Mouse (Mus musculus): ENCODE measurements around the gene Igf2bp2.

The Igf2bp2 gene

GRCm38 (mm10) chr16:22162512-22163455 is at the start of gene Igf2bp2:
Gene Igf2bp2, minus strand, starts transcription at chr16:22163299.
- DNase-seq: peak; percentile 94

DNA sequence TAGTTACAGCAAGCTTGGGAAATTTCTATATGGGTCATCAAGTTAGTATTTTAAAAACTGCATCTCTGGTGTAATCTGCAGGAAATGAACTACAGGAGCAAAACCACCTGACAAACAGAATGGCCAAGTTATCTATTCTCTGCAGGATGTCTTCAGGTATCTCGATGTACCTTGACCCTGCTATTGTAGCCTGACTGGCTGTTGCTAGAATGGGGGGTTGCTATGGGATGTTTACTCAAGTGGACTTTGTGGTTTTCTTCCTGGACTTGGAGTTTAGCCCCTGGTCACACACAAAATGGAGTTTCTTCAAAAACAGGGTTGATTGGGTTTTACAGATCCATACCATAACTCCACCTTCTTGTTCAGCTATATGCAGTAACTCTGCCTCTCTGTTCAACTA is 40.4 kb upstream of the Igf2bp2 start:
- peak; percentile 16 for DNase-seq

GRCm38 (mm10) chr16:22201858-22202257 is 38.8 kb upstream of the Igf2bp2 start:
- DNase-seq: no peak

DNA sequence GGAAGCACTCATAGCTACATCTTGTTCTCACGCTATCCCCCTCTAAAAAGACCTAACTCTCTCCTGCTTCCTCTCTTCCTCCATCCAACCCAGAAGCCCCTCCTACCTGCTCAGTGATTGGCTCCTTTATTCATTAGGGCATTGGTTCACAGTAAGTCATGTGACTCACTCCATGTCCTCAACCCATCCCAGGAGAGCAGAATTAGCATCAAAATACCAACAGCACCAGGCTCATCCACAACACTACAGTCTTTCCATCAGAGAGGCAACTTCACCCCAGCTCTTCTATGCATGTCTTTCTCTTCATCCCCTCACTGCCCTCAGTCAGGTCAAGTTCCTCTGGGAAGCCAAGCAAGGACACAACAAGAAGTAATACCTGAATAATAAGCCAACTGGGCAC is 37.4 kb upstream of the Igf2bp2 start:
- peak; percentile 29 for DNase-seq

- DNase-seq: peak; percentile 64
These were observed 24.3 kb upstream of the Igf2bp2 start for GRCm38 (mm10) chr16:22187366-22187765.

DNA sequence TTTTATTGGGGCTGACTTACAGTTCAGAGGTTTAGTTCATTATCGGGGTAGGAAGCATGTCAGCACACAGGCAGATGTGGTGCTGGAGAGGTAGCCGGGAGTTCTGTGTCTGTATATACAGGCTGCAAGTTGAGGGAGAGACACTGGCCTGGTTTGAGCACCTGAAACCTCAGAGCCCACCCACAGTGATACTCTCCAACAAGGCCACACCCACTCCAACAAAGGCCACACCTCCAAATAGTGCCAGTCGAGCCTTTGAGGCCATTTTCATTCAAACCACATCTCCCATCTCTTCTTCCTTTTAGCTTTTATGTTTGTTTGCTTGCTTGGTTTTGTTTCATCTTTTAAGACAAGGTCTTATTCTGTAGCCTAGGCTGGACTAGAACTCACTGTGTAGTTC is 22.3 kb upstream of the Igf2bp2 start:
- no peak for DNase-seq

DNA sequence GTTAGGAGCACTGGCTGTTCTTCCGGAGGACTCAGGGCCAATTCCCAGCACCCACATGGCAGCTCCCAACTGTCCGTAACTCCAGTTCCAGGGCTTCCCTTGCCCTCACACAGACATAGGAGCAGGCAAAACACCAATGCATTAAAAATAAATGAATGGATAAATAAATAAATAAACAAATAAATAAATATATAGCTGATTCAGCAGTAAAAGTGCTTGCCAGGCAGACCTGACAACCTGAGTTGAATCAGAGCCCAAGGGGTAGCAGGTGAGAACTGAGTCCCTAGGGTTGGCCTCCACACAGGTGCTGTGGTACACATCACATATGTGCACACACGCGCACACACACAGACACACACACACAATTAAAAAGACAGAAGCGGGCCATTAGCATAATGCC is 21.0 kb upstream of the Igf2bp2 start:
- peak; percentile 27 for DNase-seq

DNA sequence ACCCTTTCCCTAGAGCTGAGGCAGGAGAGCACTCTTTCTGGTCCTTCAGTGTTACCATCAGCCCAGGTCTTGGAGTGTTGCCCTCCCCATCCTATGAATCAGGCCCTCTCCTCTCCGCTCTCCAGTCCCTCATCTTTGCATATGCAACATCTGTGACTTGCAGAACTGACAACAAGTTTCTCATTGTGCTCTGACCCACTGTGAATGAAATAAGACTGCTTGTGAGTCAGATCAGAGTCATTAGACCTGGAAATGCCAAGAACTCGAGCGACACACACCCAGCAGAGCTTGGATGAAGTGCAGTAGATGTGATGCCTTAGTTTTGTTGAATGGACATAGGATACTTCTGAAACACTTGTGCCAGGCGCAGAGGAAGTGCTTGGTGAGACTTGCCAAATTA is 19.2 kb upstream of the Igf2bp2 start:
- DNase-seq: peak; percentile 70

DNA sequence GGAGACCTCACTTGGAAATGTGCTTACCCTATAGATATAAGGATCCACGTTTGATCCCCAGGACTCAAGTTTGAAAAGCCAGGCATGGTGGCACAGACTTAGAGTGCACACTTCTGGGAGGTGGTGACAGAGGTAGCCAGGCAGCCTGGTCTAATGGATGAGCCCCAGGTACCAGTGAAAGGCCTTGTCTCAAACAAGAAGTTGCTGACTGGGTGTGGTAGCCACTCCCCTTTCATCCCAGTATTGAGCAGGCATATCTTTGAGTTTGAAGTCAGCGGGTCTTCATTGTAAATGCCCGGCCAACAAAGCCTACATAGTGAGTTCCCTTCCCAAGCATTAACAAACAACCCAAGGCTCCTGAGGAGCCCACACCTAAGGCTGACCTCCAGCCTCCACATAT is 15.7 kb upstream of the Igf2bp2 start:
- DNase-seq: peak; percentile 68

DNA sequence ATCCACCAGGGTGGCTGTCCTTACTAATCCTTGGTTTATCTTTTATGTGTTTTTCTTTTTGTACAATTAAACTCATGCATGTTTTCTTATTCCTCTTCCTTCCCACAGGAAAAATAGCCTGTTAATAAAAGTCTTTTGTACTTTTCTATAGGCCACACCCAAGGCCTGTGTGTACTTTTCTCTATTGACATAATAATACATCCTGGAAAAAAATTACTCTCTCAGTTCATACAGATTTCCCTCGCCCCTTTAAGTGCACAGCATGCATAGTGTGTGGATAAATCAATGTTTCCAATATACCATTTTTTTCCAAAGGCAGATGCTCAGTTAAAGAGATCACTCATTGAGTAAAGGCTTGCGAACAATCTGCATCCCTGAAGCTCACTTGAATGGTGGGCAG is 14.9 kb upstream of the Igf2bp2 start:
- DNase-seq: no peak

- peak; percentile 91 for DNase-seq
These were observed 5.6 kb upstream of the Igf2bp2 start for GRCm38 (mm10) chr16:22168731-22169130.

GRCm38 (mm10) chr16:22165556-22165955 is 2.5 kb upstream of the Igf2bp2 start:
- DNase-seq: peak; percentile 66

- DNase-seq: peak; percentile 73
These were observed 1.3 kb upstream of the Igf2bp2 start for GRCm38 (mm10) chr16:22164446-22164845.

DNA sequence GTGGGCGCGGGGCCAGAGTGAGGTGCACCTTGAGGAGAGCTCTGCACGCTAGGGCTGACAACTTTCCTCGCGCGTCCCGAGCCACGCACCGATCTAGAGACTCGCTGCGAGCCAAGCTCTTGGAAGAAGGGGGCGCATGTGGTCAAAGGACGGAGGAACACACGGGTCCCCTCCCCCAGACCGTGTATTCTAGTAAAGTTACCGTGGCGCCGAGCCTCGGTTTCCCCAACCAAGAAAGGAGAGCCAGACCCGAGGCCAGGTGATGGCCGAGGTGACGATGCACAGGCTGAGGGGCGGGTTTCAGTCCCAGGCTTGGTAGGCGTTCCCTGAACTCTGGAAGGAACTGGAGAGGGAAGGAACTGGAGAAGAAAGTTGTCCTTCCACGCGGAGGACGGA is 355 bp upstream of the Igf2bp2 start:
- DNase-seq: peak; percentile 89

- no peak for DNase-seq
These were observed 1.0 kb downstream of the Igf2bp2 start for GRCm38 (mm10) chr16:22162066-22162511.

DNA sequence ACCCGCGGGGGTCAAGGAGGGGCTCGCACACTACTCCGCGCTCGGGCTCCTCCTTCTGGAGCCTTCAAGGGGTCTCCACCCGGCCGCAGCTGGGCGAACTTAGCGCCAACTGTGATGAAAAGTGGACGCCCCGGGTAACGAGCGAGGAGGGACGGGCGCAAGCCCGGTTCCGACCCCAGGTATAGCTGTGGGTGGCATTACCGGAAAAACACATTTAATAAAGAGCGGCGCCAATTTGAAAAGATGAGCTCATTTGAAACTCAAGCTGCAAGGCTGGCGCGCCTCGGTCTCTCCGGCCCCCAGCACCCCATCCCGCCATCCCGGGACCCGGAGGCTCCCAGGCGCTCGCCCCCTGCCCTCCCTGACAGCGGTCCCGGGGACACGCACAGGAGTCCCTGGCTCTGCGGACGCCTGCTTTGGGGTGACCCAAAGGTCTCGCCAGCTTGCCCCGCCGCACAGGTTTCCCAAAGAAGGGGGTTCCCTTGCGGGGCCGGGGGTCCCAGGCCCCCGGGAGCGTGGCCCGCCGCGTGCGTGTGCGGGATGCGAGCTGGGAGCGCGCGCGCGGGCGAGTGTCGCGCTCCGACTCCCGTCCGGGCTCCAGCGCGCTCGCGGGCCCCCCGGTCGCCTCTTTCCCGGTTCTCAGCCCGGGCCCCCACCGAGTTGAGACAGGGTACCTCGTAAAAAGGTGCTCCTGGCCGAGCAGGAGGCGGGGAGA is 1.6 kb downstream of the Igf2bp2 start:
- peak; percentile 89 for DNase-seq

DNA sequence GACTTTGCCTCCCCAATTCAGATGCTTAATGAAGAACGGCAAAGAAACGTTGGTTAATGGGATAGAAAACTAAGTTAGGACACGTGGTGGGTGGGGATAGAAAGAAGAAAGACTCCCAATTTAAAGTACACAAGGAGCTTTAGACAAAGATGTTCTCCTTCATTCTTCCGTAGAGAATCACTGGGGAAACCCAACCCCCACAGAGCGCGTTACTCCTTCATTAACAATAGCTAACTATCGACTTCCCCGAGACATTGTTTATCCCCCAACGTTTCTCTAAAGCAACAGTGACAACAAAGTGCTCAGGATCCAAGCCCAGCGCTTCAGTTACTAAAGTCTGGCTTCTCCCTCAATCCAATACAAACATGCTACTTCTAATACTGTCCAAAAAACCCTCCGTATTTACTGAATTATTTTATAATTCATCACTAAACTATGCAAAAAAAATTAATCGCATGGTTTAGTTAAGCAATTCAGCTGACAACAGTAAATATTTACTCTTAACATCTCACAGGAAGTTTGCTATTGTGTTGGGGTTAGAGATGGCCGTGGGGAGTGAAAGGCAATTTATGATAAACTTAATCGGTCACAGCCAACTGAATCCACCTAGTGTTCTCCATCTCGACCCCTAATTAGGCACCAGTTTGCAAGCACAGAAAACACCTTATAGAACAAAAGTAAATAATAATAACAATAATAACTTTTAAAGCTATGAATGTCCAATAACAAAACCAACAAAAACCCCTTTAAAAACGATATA is 2.5 kb downstream of the Igf2bp2 start:
- DNase-seq: peak; percentile 13

- DNase-seq: peak; percentile 49
These were observed 10.1 kb downstream of the Igf2bp2 start for GRCm38 (mm10) chr16:22152941-22153444.

DNA sequence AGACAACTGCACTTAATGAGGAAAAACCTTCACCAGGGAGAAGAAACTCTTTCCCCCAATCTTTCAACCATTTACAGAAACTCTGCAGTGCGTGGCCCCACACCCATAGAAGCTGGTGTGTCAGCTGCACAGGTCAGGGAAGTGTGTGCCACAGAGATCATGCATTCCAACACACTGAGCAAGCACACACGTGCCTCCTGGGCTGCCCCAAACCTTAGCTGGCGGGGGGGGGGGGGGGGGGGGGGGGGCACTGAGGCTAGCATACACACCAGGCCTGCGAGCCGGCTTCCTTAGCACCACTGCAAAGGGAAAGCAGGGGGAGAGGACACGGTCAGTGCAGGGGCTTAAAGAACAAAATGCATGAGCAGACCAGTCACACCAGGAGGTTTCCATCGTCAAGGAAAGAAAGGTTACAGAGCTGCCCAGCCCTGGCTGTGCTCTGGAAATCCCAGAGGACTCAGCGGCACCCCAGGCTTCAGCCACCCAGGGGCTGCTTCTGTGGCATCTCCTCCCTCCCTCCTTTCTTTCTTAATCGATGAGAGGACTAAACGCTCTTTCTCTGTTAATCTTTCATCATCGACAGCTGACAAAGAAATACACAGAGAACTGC is 11.3 kb downstream of the Igf2bp2 start:
- peak; percentile 84 for DNase-seq

GRCm38 (mm10) chr16:22150421-22150820 is 12.7 kb downstream of the Igf2bp2 start:
- peak; percentile 78 for DNase-seq

- peak; percentile 70 for DNase-seq
These were observed 13.3 kb downstream of the Igf2bp2 start for GRCm38 (mm10) chr16:22149659-22150345.

DNA sequence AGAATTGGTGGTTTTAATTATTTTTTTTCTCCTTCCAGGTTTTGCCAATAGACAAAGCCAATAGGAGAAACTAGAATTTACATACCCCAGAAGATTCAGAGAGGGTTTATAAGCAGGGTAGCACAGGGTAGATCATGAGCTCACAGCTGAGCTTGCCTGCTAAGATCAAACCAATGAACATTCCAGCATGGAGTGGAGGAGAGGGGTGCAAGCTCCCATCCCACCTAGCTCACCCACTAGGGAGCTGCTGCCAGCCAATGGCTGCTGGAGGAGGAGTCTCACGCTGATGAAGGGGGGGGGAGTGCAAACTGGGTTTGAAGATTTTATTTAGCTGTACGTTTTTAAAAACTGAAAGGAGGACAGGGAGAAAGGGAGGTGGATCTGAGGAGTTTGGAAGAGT is 14.0 kb downstream of the Igf2bp2 start:
- peak; percentile 51 for DNase-seq

Measured in heart, adult 11 months (tissue).